Mouse (Mus musculus): ENCODE results near the gene Ulk3. TPM values are rescaled to one million over a fixed set of nuclear protein-coding genes. Genes with fewer than 3 reads are reported as not detected.

Ulk3 gene
- polyA plus RNA-seq, 1 experiment from 2014 or later, result 6.1 TPM

DNA sequence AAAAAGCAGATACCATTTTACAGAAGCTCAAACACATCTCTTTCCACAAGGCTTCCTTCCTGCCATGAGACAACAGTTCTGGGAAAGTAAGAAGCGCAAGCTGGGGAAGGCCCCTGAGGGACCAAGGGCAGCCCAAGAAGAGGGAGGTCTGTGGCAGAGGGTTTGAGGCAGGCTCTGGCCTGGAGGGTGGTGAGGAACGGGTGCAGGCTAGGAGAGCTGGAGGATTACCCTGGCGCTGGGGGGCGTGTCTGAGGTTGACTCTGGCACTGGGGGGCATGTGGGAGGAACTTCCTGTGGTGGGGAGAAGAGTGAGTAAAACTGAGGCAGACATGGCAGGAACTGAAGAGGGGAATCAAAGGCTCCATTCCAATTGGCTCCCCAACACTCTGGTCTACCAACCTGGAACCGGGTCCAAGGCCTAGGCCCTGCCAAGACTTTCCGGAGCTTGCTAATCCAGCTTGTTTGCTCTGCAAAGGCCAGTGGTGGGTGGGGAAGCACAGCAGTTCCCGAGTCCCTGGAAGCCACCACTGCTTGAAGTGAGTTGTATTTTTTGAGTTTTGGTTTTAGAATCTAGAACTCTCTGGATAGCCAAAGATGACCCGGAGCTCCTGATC is 28.4 kb downstream of the Ulk3 start:
- H3K36me3 ChIP-seq (ENCODE audit: inconsistent target), result no peaks in the 10 kb centered on the region
- no peaks in the 10 kb centered on the region for H3K79me2 ChIP-seq (ENCODE audit: inconsistent target)
- whole genome bisulfite sequencing (ENCODE audit: missing documents), result 60% methylated on average over 6 of the region's 8 CpGs
- no peak overlapping the region for H3K4me3 ChIP-seq (ENCODE audit: inconsistent target)
- no peak overlapping the region for H3K27ac ChIP-seq

DNA sequence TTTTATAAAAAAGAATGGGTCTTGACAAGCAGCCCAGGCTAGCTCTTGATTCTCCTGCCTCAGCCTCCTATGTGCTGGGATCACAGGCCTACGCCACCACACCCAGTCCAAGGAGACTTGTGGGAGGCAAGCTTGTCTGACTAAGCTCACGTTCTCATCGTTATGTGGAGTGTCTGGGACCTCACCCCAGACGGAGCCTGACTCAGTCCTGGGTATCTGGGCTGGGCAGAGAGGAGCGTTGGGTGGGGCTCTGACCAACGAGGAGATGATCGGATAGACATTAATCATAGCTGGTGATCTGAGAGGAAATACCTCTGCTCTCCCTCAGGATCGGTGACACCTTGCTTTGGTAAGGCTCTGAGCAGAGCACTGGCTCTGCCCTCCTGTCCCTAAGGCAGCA is 29.6 kb downstream of the Ulk3 start:
- Histone ChIP-seq H3K79me2 (ENCODE audit: inconsistent target) (no peaks in the 10 kb centered on the region), H3K36me3 (ENCODE audit: inconsistent target) (no peaks in the 10 kb centered on the region), H3K27ac (no peak overlapping the region), H3K4me3 (ENCODE audit: inconsistent target) (no peak overlapping the region)
- 79% methylated on average over 8 of the region's 8 CpGs for WGBS (ENCODE audit: missing documents)

DNA sequence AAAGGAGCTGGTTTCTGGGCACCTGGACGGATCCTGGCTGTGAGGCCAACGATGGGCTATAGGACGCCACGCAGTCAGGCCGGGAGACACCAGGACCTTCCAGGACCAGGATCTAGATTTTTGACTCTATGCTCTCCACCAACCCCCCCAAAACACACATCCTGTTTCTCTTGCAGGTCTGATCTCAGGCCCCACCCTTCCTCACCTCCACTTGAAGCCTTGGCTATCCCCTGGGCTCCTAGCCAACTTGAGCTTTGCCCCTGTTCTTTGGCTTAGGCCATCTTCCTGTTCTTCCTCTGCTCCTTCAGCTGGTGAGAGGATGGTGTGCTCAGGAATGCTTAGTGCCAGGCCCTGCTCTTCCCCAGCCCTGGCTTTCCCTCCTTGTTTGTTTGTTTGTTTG is 31.4 kb downstream of the Ulk3 start, which contains the start of gene Lman1l:
Lman1l (minus strand) TSS at position 101 of the 400 bp plus-strand sequence.
- no peak within 1 kb of the TSS for H3K27ac ChIP-seq
- H3K4me3 ChIP-seq (ENCODE audit: inconsistent target), result no peak within 1 kb of the TSS
- no peaks in the 10 kb centered on the region for H3K79me2 ChIP-seq (ENCODE audit: inconsistent target)
- peaks cover 7% of the 10 kb centered on the region; the same call in 1 of the 2 replicates for H3K36me3 ChIP-seq (ENCODE audit: inconsistent target)
- WGBS (ENCODE audit: missing documents), result 91% methylated on average over 5 of the region's 5 CpGs

- Histone ChIP-seq H3K36me3 (ENCODE audit: inconsistent target) (peaks cover 43% of the 10 kb centered on the region), H3K27ac (no peak overlapping the region), H3K4me3 (ENCODE audit: inconsistent target) (no peak overlapping the region), H3K79me2 (ENCODE audit: inconsistent target) (no peaks in the 10 kb centered on the region; the same call in 1 of the 2 replicates)
- 92% methylated on average over 7 of the region's 7 CpGs for WGBS (ENCODE audit: missing documents)
These were observed 35.0 kb downstream of the Ulk3 start for GRCm38 (mm10) chr9:57624295-57624694.

GRCm38 (mm10) chr9:57625674-57626500 is 36.6 kb downstream of the Ulk3 start:
- WGBS (ENCODE audit: missing documents), result 89% methylated on average over 14 of the region's 15 CpGs
- Histone ChIP-seq H3K4me3 (ENCODE audit: inconsistent target) (no peak overlapping the region), H3K79me2 (ENCODE audit: inconsistent target) (peaks cover 9% of the 10 kb centered on the region), H3K36me3 (ENCODE audit: inconsistent target) (peaks cover 57% of the 10 kb centered on the region), H3K27ac (no peak overlapping the region)

- Histone ChIP-seq H3K27ac (no peak overlapping the region), H3K4me3 (ENCODE audit: inconsistent target) (no peak overlapping the region), H3K36me3 (ENCODE audit: inconsistent target) (peaks cover 70% of the 10 kb centered on the region), H3K79me2 (ENCODE audit: inconsistent target) (peaks cover 22% of the 10 kb centered on the region)
- 97% methylated on average over 17 of the region's 17 CpGs for WGBS (ENCODE audit: missing documents)
These were observed 37.9 kb downstream of the Ulk3 start for GRCm38 (mm10) chr9:57627191-57627590.

DNA sequence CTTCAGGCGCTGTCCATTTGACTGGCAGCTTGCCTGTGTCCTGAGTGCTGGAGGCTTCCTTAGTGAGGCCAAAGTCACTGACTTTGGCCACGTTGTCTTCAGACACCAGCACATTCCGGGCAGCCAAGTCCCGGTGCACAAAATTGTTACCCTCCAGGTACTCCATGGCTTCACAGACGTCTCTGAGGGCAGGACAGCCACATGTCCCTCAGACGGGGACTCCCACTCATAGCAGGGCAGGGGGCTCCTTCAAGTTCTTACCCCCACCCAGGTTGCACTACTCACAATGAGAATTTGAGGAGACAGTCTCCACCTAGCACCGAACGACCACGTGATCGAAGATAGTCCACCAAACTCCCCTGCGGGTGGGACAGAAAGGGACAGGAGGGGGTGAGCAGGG is 38.6 kb downstream of the Ulk3 start:
- H3K36me3 ChIP-seq (ENCODE audit: inconsistent target), result peaks cover 77% of the 10 kb centered on the region
- WGBS (ENCODE audit: missing documents), result 93% methylated on average over 11 of the region's 11 CpGs
- peaks cover 29% of the 10 kb centered on the region for H3K79me2 ChIP-seq (ENCODE audit: inconsistent target)
- no peak overlapping the region for H3K4me3 ChIP-seq (ENCODE audit: inconsistent target)
- H3K27ac ChIP-seq, result no peak overlapping the region

DNA sequence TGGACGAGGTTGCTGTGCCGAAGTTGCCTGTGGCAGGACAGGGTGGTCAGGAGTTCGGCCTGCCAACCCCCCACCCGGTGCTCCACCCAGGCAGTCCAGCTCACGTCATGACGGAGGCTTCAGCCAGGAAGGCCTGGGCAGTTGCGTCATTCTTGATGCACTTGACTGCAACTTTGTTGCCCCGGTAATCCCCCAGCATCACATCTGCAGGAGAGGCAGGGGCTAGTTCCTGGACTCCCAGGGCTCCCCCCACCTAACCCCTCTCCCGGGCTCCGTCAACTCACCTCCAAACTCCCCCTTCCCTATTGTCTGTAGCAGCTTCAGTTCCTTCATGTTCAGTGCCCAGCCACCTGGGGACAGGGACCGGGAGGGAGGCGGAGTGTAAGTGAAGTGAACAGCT is 39.5 kb downstream of the Ulk3 start:
- Histone ChIP-seq H3K79me2 (ENCODE audit: inconsistent target) (peaks cover 37% of the 10 kb centered on the region), H3K36me3 (ENCODE audit: inconsistent target) (peaks cover 85% of the 10 kb centered on the region), H3K27ac (no peak overlapping the region), H3K4me3 (ENCODE audit: inconsistent target) (no peak overlapping the region)
- 85% methylated on average over 7 of the region's 12 CpGs for WGBS (ENCODE audit: missing documents)

DNA sequence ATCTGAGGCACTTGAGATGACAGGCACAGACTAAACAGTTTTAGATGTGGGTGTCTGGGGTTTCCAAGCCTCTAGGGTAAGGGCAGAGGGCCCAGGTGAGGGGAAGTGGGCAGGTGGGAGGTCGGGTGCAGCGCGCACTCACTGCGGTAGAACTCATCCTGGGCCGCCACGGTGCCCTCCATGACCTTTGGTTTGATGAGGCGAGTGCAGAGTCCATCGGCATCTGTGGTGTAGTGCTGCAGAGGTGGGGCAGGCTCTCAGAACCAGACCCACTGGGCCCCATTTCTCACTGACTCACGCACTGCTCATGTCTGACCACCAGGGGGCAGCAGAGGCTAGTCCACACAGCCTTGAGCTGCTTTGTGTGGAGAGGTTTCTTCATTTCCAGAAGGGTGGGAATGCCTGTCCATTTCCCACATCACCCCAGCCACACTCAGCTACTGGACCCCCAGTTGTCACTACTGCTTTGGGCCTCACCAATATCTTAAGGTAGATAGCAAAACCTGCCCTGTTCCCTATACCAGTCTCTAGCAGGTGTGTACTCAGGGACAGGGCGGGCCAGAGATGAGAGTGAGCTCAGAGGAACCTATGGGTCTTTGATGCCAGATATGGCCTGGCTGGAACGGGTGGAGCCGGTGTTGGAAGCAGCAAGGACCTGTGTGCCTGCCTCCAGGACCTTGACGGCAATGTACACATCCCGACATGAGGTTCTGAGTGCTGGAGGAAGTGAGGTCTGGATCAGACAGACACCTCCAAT is 40.0 kb downstream of the Ulk3 start:
- WGBS (ENCODE audit: missing documents), result 62% methylated on average over 10 of the region's 14 CpGs
- Histone ChIP-seq H3K27ac (no peak overlapping the region), H3K4me3 (ENCODE audit: inconsistent target) (no peak overlapping the region), H3K79me2 (ENCODE audit: inconsistent target) (peaks cover 43% of the 10 kb centered on the region), H3K36me3 (ENCODE audit: inconsistent target) (peaks cover 91% of the 10 kb centered on the region)

- Histone ChIP-seq H3K79me2 (ENCODE audit: inconsistent target) (peaks cover 86% of the 10 kb centered on the region), H3K4me3 (ENCODE audit: inconsistent target) (no peak overlapping the region), H3K27ac (no peak overlapping the region), H3K36me3 (ENCODE audit: inconsistent target) (peaks cover 60% of the 10 kb centered on the region)
- 43% methylated on average over 4 of the region's 4 CpGs for WGBS (ENCODE audit: missing documents)
These were observed 44.3 kb downstream of the Ulk3 start for GRCm38 (mm10) chr9:57633481-57634024.

- H3K27ac ChIP-seq, result peak overlapping the region; percentile 93
- peaks cover 30% of the 10 kb centered on the region; the same call in 1 of the 2 replicates for H3K36me3 ChIP-seq (ENCODE audit: inconsistent target)
- H3K79me2 ChIP-seq (ENCODE audit: inconsistent target), result peaks cover 100% of the 10 kb centered on the region
- 32% methylated on average over 3 of the region's 3 CpGs for WGBS (ENCODE audit: missing documents)
- no peak overlapping the region for H3K4me3 ChIP-seq (ENCODE audit: inconsistent target)
These were observed 48.0 kb downstream of the Ulk3 start for GRCm38 (mm10) chr9:57637272-57637671.

GRCm38 (mm10) chr9:57637741-57638322 is 48.6 kb downstream of the Ulk3 start:
- H3K36me3 ChIP-seq (ENCODE audit: inconsistent target), result peaks cover 25% of the 10 kb centered on the region; the same call in 1 of the 2 replicates
- no peak overlapping the region for H3K4me3 ChIP-seq (ENCODE audit: inconsistent target)
- H3K27ac ChIP-seq, result peak overlapping the region; percentile 93
- peaks cover 100% of the 10 kb centered on the region for H3K79me2 ChIP-seq (ENCODE audit: inconsistent target)
- 3% methylated on average over 6 of the region's 6 CpGs for WGBS (ENCODE audit: missing documents)

GRCm38 (mm10) chr9:57638651-57639459 is 49.6 kb downstream of the Ulk3 start:
- Histone ChIP-seq H3K36me3 (ENCODE audit: inconsistent target) (peaks cover 15% of the 10 kb centered on the region; the same call in 1 of the 2 replicates), H3K4me3 (ENCODE audit: inconsistent target) (no peak overlapping the region), H3K79me2 (ENCODE audit: inconsistent target) (peaks cover 100% of the 10 kb centered on the region), H3K27ac (peak overlapping the region; percentile 93)
- 8% methylated on average over 8 of the region's 8 CpGs for WGBS (ENCODE audit: missing documents)

Data from macrophage (primary cell).